Mouse (Mus musculus) erythroid progenitor cell, adult 5-6 weeks (primary cell): ENCODE measurements around the gene Zfp217. TPM values are rescaled to one million over a fixed set of nuclear protein-coding genes. Genes with fewer than 3 reads are reported as not detected.

Experiments
- ATAC-seq: replicated peaks from 2 replicates; pipeline ENCODE4 v1.8.0; 2016; ENCODE audit warnings: moderate number of reproducible peaks, mild to moderate bottlenecking, moderate TSS enrichment, inconsistent platforms; ENCODE audit not compliant: poor library complexity, low FRiP score, severe bottlenecking
- total RNA-seq, 2 experiments: library from RNA; stranded (forward) in 1 of 2; stranded (reverse) in 1 of 2; fragments of 150-400 nt in 1 of 2; fragments of 186-747, 209-891 nt in 1 of 2; gene quantifications; 2 replicates each; pipeline versions ENCODE4 v1.2.3 to v1.2.4; 2015 to 2017; ENCODE audit warnings: low replicate concordance in 2 of 2

The Zfp217 gene
- total RNA-seq, 2 experiments from 2014 or later: 19.7 to 25.7 TPM

GRCm38 (mm10) chr2:170139411-170140046 is 8.4 kb downstream of the Zfp217 start:
- ATAC-seq: no peak

GRCm38 (mm10) chr2:170136928-170137327 is 11.0 kb downstream of the Zfp217 start:
- no peak for ATAC-seq

- ATAC-seq: no peak
These were observed 12.1 kb downstream of the Zfp217 start for GRCm38 (mm10) chr2:170135820-170136219.

- ATAC-seq: no peak
These were observed 13.7 kb downstream of the Zfp217 start for GRCm38 (mm10) chr2:170134026-170134690.

- peak; percentile 75 for ATAC-seq
These were observed 14.7 kb downstream of the Zfp217 start for GRCm38 (mm10) chr2:170133093-170133731.

- no peak for ATAC-seq
These were observed 15.2 kb downstream of the Zfp217 start for GRCm38 (mm10) chr2:170132716-170133092.

- no peak for ATAC-seq
These were observed 15.9 kb downstream of the Zfp217 start for GRCm38 (mm10) chr2:170131981-170132460.

- peak; percentile 40 for ATAC-seq
These were observed 16.9 kb downstream of the Zfp217 start for GRCm38 (mm10) chr2:170130780-170131645.

- no peak for ATAC-seq
These were observed 17.8 kb downstream of the Zfp217 start for GRCm38 (mm10) chr2:170129923-170130779.

GRCm38 (mm10) chr2:170129248-170129922 is 18.5 kb downstream of the Zfp217 start:
- no peak for ATAC-seq

- 0 out of 2 replicates have a peak, but pooled peaks have one; percentile 28 for ATAC-seq
These were observed 19.2 kb downstream of the Zfp217 start for GRCm38 (mm10) chr2:170128461-170129247.

GRCm38 (mm10) chr2:170127523-170127922 is 20.4 kb downstream of the Zfp217 start:
- no peak for ATAC-seq

- ATAC-seq: no peak
These were observed 21.6 kb downstream of the Zfp217 start for GRCm38 (mm10) chr2:170126266-170126665.

GRCm38 (mm10) chr2:170122197-170122596 is 25.7 kb downstream of the Zfp217 start:
- no peak for ATAC-seq

GRCm38 (mm10) chr2:170120139-170121027 is 27.5 kb downstream of the Zfp217 start:
- no peak for ATAC-seq

- peak; percentile 65 for ATAC-seq
These were observed 31.1 kb downstream of the Zfp217 start for GRCm38 (mm10) chr2:170116704-170117281.
